ENCODE assay signal across 22 mouse cellular contexts in genomic region chr9:21027774-21028290, GRCm38 (mm10). TPM values are rescaled to one million over a fixed set of nuclear protein-coding genes. Genes with fewer than 3 reads are reported as not detected.
DNase-seq lines count a peak whose midpoint lies in the region; ATAC-seq lines count a peak whose summit lies in the region.
"Had no signal": no experiment of that assay in that cellular context is flagged by ENCODE, and none has a peak within 500 bp of the region (broad histone marks: within the 10 kb centered on the region; RNA-seq: fewer than 3 reads in every experiment).

No protein-coding gene starts in this region.

- H3K27me3 ChIP-seq in midbrain, embryonic 11.5 days (ENCODE audit: control insufficient read depth, insufficient read depth, low read length): peaks cover 48% of the 10 kb centered on the region
- peaks cover 32% of the 10 kb centered on the region for H3K27me3 ChIP-seq in midbrain, embryonic 16.5 days (ENCODE audit: control insufficient read depth, insufficient read depth, low read depth, low read length)
- H3K27me3 ChIP-seq in limb, embryonic 12.5 days: peaks cover 67% of the 10 kb centered on the region
- H3K27me3 ChIP-seq in neural tube, embryonic 11.5 days (ENCODE audit: control insufficient read depth, insufficient read depth, low read length): peaks cover 40% of the 10 kb centered on the region

- H3K9ac ChIP-seq in midbrain, embryonic 11.5 days (ENCODE audit: low read length): no peak overlapping the region
- no peak overlapping the region for H3K9ac ChIP-seq in midbrain, embryonic 16.5 days (ENCODE audit: low read depth, low read length)
- 0 out of 2 replicates have a peak overlapping the region, but pooled peaks have one; percentile 12 for H3K9ac ChIP-seq in limb, embryonic 12.5 days (replicated peaks)
- H3K9ac ChIP-seq in neural tube, embryonic 11.5 days (ENCODE audit: low read length): no peak overlapping the region
- H3K9ac ChIP-seq: embryonic facial prominence, embryonic 12.5 days; forebrain, postnatal 0 days; heart, embryonic 15.5 days had no signal

- no peak overlapping the region for H3K4me3 ChIP-seq in midbrain, embryonic 11.5 days (ENCODE audit: low read depth, low read length)
- H3K4me3 ChIP-seq in midbrain, embryonic 16.5 days (ENCODE audit: low read depth, low read length): no peak overlapping the region
- no peak overlapping the region for H3K4me3 ChIP-seq in limb, embryonic 12.5 days (replicated peaks)
- H3K4me3 ChIP-seq in neural tube, embryonic 11.5 days (ENCODE audit: low read depth, low read length): no peak overlapping the region
- H3K4me3 ChIP-seq: embryonic facial prominence, embryonic 12.5 days; heart, adult 2 months; heart, embryonic 15.5 days had no signal

- no peak for ATAC-seq in midbrain, embryonic 11.5 days (ENCODE audit: low FRiP score)
- ATAC-seq in midbrain, embryonic 16.5 days: no peak
- ATAC-seq in limb, embryonic 12.5 days (ENCODE audit: insufficient number of reproducible peaks, insufficient read depth, low FRiP score, low TSS enrichment, low read depth): no peak
- no peak for ATAC-seq in neural tube, embryonic 11.5 days (ENCODE audit: insufficient read depth, low FRiP score, low TSS enrichment)
- ATAC-seq: forebrain, postnatal 0 days; inflammation-experienced regulatory T-cells, adult 6 months had no signal

- WGBS in midbrain, embryonic 11.5 days: 52% methylated on average over 8 of the region's 8 CpGs
- 52% methylated on average over 8 of the region's 8 CpGs for WGBS in midbrain, embryonic 16.5 days
- 39% methylated on average over 8 of the region's 8 CpGs for WGBS in limb, embryonic 12.5 days
- 33% methylated on average over 8 of the region's 8 CpGs for WGBS in neural tube, embryonic 11.5 days

- intact Hi-C loops in heart, postnatal 14 days (cut with DNase I): loop anchor here (2.0 kb wide), 1 partner anchor 25 kb away; the partner anchor contains the start of gene Mrpl4

- H3K27ac ChIP-seq in midbrain, embryonic 11.5 days (ENCODE audit: low read depth, low read length): no peak overlapping the region
- H3K27ac ChIP-seq in midbrain, embryonic 16.5 days (ENCODE audit: low read length): no peak overlapping the region
- no peak overlapping the region for H3K27ac ChIP-seq in limb, embryonic 12.5 days
- H3K27ac ChIP-seq in neural tube, embryonic 11.5 days (ENCODE audit: low read depth, low read length): no peak overlapping the region
- H3K27ac ChIP-seq: embryonic facial prominence, embryonic 12.5 days; heart, adult 2 months; heart, embryonic 15.5 days had no signal

- no peak overlapping the region for H3K4me2 ChIP-seq in midbrain, embryonic 11.5 days
- no peak overlapping the region for H3K4me2 ChIP-seq in midbrain, embryonic 16.5 days (ENCODE audit: low read length)
- no peak overlapping the region for H3K4me2 ChIP-seq in limb, embryonic 12.5 days
- H3K4me2 ChIP-seq in neural tube, embryonic 11.5 days (ENCODE audit: low read depth): no peak overlapping the region
- H3K4me2 ChIP-seq: embryonic facial prominence, embryonic 12.5 days; heart, embryonic 15.5 days had no signal

- H3K36me3 ChIP-seq in midbrain, embryonic 11.5 days (ENCODE audit: control insufficient read depth, insufficient read depth, low read length): no peaks in the 10 kb centered on the region
- no peaks in the 10 kb centered on the region for H3K36me3 ChIP-seq in midbrain, embryonic 16.5 days (ENCODE audit: control insufficient read depth, insufficient read depth, low read length)
- no peaks in the 10 kb centered on the region for H3K36me3 ChIP-seq in limb, embryonic 12.5 days
- H3K36me3 ChIP-seq in neural tube, embryonic 11.5 days (ENCODE audit: control insufficient read depth, insufficient read depth, low read length): no peaks in the 10 kb centered on the region
- H3K36me3 ChIP-seq: embryonic facial prominence, embryonic 12.5 days; heart, embryonic 15.5 days had no signal

- no peaks in the 10 kb centered on the region for H3K9me3 ChIP-seq in midbrain, embryonic 11.5 days (ENCODE audit: control insufficient read depth, low read length)
- no peaks in the 10 kb centered on the region for H3K9me3 ChIP-seq in midbrain, embryonic 16.5 days (replicated peaks; ENCODE audit: control insufficient read depth, low read length, poor library complexity, severe bottlenecking)
- no peaks in the 10 kb centered on the region for H3K9me3 ChIP-seq in limb, embryonic 12.5 days
- no peaks in the 10 kb centered on the region for H3K9me3 ChIP-seq in neural tube, embryonic 11.5 days (ENCODE audit: control insufficient read depth, low read length)
- H3K9me3 ChIP-seq: embryonic facial prominence, embryonic 12.5 days; heart, embryonic 15.5 days had no signal

- DNase-seq in heart, adult 11 months: peak; percentile 91
- DNase-seq in heart, postnatal 14 days: no peak
- DNase-seq in midbrain, embryonic 11.5 days (ENCODE audit: low spot score, missing footprints): peak; percentile 81
- peak; percentile 23 for DNase-seq in neural tube, embryonic 11.5 days (ENCODE audit: low spot score)
- no peak for DNase-seq in adrenal gland, postnatal 14 days
- no peak for DNase-seq in embryo, embryonic 10.5 days (ENCODE audit: low spot score)
- DNase-seq: cerebellum, adult 11 months; cerebellum, postnatal 36 days; forebrain, postnatal 0 days; heart, adult 2 months; kidney, adult 8-10 months; kidney, postnatal 36 days; thymus, adult 18-20 months had no signal

- H3K4me1 ChIP-seq in midbrain, embryonic 11.5 days (ENCODE audit: control insufficient read depth, insufficient read depth, low read length): peaks cover 21% of the 10 kb centered on the region
- peaks cover 22% of the 10 kb centered on the region for H3K4me1 ChIP-seq in midbrain, embryonic 16.5 days (ENCODE audit: control insufficient read depth, insufficient read depth, low read length)
- peaks cover 36% of the 10 kb centered on the region for H3K4me1 ChIP-seq in limb, embryonic 12.5 days (replicated peaks)
- H3K4me1 ChIP-seq in neural tube, embryonic 11.5 days (ENCODE audit: control insufficient read depth, insufficient read depth, low read length): peaks cover 14% of the 10 kb centered on the region

RNA-seq across cellular contexts. Expression of gene Icam4, which starts 1.3 kb away (rescaled TPM):
- under 1 TPM; 0.37 to 0.38 TPM for total RNA-seq in heart, postnatal 14 days (2021)
- 5.4 and 9.2 TPM in 2 replicates for polyA plus RNA-seq in midbrain, embryonic 11.5 days (2014; fragmentation: Nextera tagmentation; extraction: Ambion mirVana)
- 0.24 TPM in 1 of 2 replicates, not detected in the other for polyA plus RNA-seq in midbrain, embryonic 16.5 days (2015; fragmentation: Nextera tagmentation; extraction: Ambion mirVana)
- 1.9 and 2.5 TPM in 2 replicates for polyA plus RNA-seq in limb, embryonic 12.5 days (2016; fragmentation: Nextera tagmentation; extraction: Ambion mirVana)
- polyA plus RNA-seq in neural tube, embryonic 11.5 days (2014; fragmentation: Nextera tagmentation; extraction: Ambion mirVana): 4.2 and 5.8 TPM in 2 replicates
- 1.2 and 4.1 TPM in 2 replicates for total RNA-seq in adrenal gland, postnatal 14 days (2021)
- total RNA-seq: forebrain, postnatal 0 days had no signal
- polyA plus RNA-seq: forebrain, postnatal 0 days had no signal

RNA-seq across cellular contexts. Expression of gene Icam5, which starts 4.0 kb away (rescaled TPM):
- under 1 TPM in 1 of 2 experiments, not detected in 1; 0.12 TPM for total RNA-seq in heart, postnatal 14 days (2021)
- polyA plus RNA-seq in midbrain, embryonic 11.5 days (2014; fragmentation: Nextera tagmentation; extraction: Ambion mirVana): not detected in 2 replicates
- 2.2 and 2.5 TPM in 2 replicates for polyA plus RNA-seq in midbrain, embryonic 16.5 days (2015; fragmentation: Nextera tagmentation; extraction: Ambion mirVana)
- polyA plus RNA-seq in limb, embryonic 12.5 days (2016; fragmentation: Nextera tagmentation; extraction: Ambion mirVana): 0.22 TPM in 1 of 2 replicates, not detected in the other
- 0.11 TPM in 1 of 2 replicates, not detected in the other for polyA plus RNA-seq in neural tube, embryonic 11.5 days (2014; fragmentation: Nextera tagmentation; extraction: Ambion mirVana)
- 0.74 and 0.90 TPM in 2 replicates for total RNA-seq in adrenal gland, postnatal 14 days (2021)
- total RNA-seq: heart, adult 2 months had no signal
- polyA plus RNA-seq: hindbrain, embryonic 11.5 days; stomach, embryonic 14.5 days had no signal

RNA-seq across cellular contexts. Expression of gene Icam1, which starts 12.0 kb away (rescaled TPM):
- 10 to 100 TPM in 1 of 2 experiments, 1 to 10 TPM in 1; 8.5 to 10.1 TPM for total RNA-seq in heart, postnatal 14 days (2021)
- polyA plus RNA-seq in midbrain, embryonic 11.5 days (2014; fragmentation: Nextera tagmentation; extraction: Ambion mirVana): 3.9 and 4.0 TPM in 2 replicates
- 3.0 and 3.1 TPM in 2 replicates for polyA plus RNA-seq in midbrain, embryonic 16.5 days (2015; fragmentation: Nextera tagmentation; extraction: Ambion mirVana)
- 8.8 and 8.9 TPM in 2 replicates for polyA plus RNA-seq in limb, embryonic 12.5 days (2016; fragmentation: Nextera tagmentation; extraction: Ambion mirVana)
- polyA plus RNA-seq in neural tube, embryonic 11.5 days (2014; fragmentation: Nextera tagmentation; extraction: Ambion mirVana): 5.6 TPM in 2 replicates
- total RNA-seq in adrenal gland, postnatal 14 days (2021): 12.7 and 13.8 TPM in 2 replicates

RNA-seq across cellular contexts. Expression of gene Mrpl4, which starts 25.3 kb away (rescaled TPM):
- total RNA-seq in heart, postnatal 14 days (2021): 100 to 1,000 TPM; 116 to 123 TPM
- polyA plus RNA-seq in midbrain, embryonic 11.5 days (2014; fragmentation: Nextera tagmentation; extraction: Ambion mirVana): 120 and 121 TPM in 2 replicates
- polyA plus RNA-seq in midbrain, embryonic 16.5 days (2015; fragmentation: Nextera tagmentation; extraction: Ambion mirVana): 101 and 104 TPM in 2 replicates
- polyA plus RNA-seq in limb, embryonic 12.5 days (2016; fragmentation: Nextera tagmentation; extraction: Ambion mirVana): 134 and 135 TPM in 2 replicates
- polyA plus RNA-seq in neural tube, embryonic 11.5 days (2014; fragmentation: Nextera tagmentation; extraction: Ambion mirVana): 131 and 135 TPM in 2 replicates
- 135 and 144 TPM in 2 replicates for total RNA-seq in adrenal gland, postnatal 14 days (2021)

RNA-seq across cellular contexts. Expression of gene Zglp1, which starts 39.1 kb away (rescaled TPM):
- total RNA-seq in heart, postnatal 14 days (2021): not detected
- polyA plus RNA-seq in midbrain, embryonic 11.5 days (2014; fragmentation: Nextera tagmentation; extraction: Ambion mirVana): 0.86 and 2.1 TPM in 2 replicates
- 0.78 and 1.6 TPM in 2 replicates for polyA plus RNA-seq in midbrain, embryonic 16.5 days (2015; fragmentation: Nextera tagmentation; extraction: Ambion mirVana)
- 0.68 and 1.5 TPM in 2 replicates for polyA plus RNA-seq in limb, embryonic 12.5 days (2016; fragmentation: Nextera tagmentation; extraction: Ambion mirVana)
- polyA plus RNA-seq in neural tube, embryonic 11.5 days (2014; fragmentation: Nextera tagmentation; extraction: Ambion mirVana): 1.2 and 1.9 TPM in 2 replicates
- not detected in 2 replicates for total RNA-seq in adrenal gland, postnatal 14 days (2021)
- total RNA-seq: adrenal gland, adult 18-20 months; forebrain, postnatal 0 days; gastrocnemius, adult 8-10 months; heart, adult 2 months had no signal
- polyA plus RNA-seq: heart, adult 2 months; heart, embryonic 15.5 days had no signal

Comparison
In these comparisons a context has a peak if more than half of its experiments do, and no peak if none do; other contexts are left out.
1. DNase-seq: peak in heart, adult 11 months (single experiment), midbrain, embryonic 11.5 days (single experiment) and neural tube, embryonic 11.5 days (single experiment); none in heart, postnatal 14 days (0 of 2), adrenal gland, postnatal 14 days (single experiment) and embryo, embryonic 10.5 days (single experiment).